Mouse (Mus musculus) layer of hippocampus, adult 11-12 months (tissue): ENCODE measurements around the gene Gm9049.
"Not testable (repeated sequence)": the region's sequence is repeated elsewhere in the genome, so short reads cannot be mapped to it uniquely, and the experiment has no call there.

Experiments
- DNase-seq: peaks from one replicate; pipeline ENCODE4 v3.0.0; 2022; ENCODE audit warnings: low spot score

The Gm9049 gene

GRCm38 (mm10) chr10:118354005-118354404 is at the start of gene Gm9049:
TSS of gene Gm9049 (minus strand) at chr10:118354105.
- DNase-seq, result not testable (repeated sequence)

GRCm38 (mm10) chr10:118399917-118400316 is 46.0 kb upstream of the Gm9049 start:
- DNase-seq, result no peak

GRCm38 (mm10) chr10:118370443-118370842 is 16.5 kb upstream of the Gm9049 start:
- DNase-seq, result peak; percentile 82

GRCm38 (mm10) chr10:118369518-118369917 is 15.6 kb upstream of the Gm9049 start:
- DNase-seq, result no peak

- not testable (repeated sequence) for DNase-seq
Measured at GRCm38 (mm10) chr10:118348579-118348978, 5.3 kb downstream of the Gm9049 start, which contains the start of gene Gm9048. TSS of gene Gm9048 (minus strand) at chr10:118348679.

- not testable (repeated sequence) for DNase-seq
Measured at GRCm38 (mm10) chr10:118343155-118343554, 10.8 kb downstream of the Gm9049 start, which contains the start of gene Gm9046. TSS of gene Gm9046 (minus strand) at chr10:118343255.

- not testable (repeated sequence) for DNase-seq
Measured at GRCm38 (mm10) chr10:118337731-118338130, 16.2 kb downstream of the Gm9049 start, which contains the start of gene Gm9045. TSS of gene Gm9045 (minus strand) at chr10:118337831.

- DNase-seq, result not testable (repeated sequence)
Measured at GRCm38 (mm10) chr10:118332308-118332707, 21.6 kb downstream of the Gm9049 start, which contains the start of gene Gm9044. TSS of gene Gm9044 (minus strand) at chr10:118332408.

- DNase-seq, result not testable (repeated sequence)
Measured at GRCm38 (mm10) chr10:118326869-118327268, 27.0 kb downstream of the Gm9049 start, which contains the start of gene Gm9040. TSS of gene Gm9040 (minus strand) at chr10:118326969.

GRCm38 (mm10) chr10:118319024-118319423 is 34.9 kb downstream of the Gm9049 start:
- no peak for DNase-seq

GRCm38 (mm10) chr10:118302133-118302532 is 51.8 kb downstream of the Gm9049 start:
- not testable (repeated sequence) for DNase-seq
